Mouse (Mus musculus): Measurements from ENCODE around the gene Smurf2. TPM values are rescaled to one million over a fixed set of nuclear protein-coding genes. Genes with fewer than 3 reads are reported as not detected.
"Not testable (repeated sequence)": the region's sequence is repeated elsewhere in the genome, so short reads cannot be mapped to it uniquely, and the experiment has no call there.

Smurf2 gene
- polyA plus RNA-seq, 1 experiment from 2014 or later: 20.0 TPM

DNA sequence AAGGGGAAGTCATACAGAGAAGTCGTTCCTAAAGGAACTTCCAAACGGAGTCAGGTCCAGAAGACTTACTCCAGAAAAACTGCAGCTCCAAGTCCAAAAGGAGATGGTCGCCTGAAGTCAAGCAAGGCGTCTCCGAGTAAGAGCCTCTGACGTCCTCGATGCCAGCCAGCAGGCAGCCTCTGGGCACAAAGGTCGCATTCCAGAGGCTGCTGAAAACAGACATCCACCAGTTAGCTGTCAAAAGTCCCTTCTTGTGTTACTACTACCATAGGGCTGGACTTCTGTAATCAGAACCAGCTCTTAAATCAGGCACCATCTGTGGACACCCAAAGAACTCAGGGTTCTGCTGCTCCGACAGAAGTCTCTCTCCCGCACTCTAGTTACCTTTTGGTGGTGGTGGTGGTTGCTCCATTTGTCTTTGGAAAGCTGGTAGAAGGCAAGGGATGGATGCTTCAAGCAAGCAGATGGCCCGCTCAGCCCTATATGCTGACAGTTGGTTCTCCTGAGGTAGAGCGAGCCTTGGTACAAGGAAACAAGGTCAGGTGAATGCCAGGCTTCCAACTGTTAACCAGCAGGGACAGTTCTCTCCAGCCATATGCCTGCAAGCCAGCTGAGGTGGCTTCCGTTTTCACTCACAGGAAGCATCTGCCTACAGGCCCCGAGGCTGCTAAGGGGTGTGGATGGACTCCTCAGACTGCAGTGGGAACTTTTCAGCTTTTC, 105.8 kb downstream of the Smurf2 start:
- no peaks in the 10 kb centered on the region for H3K27me3 ChIP-seq (replicated peaks; ENCODE audit: insufficient read depth, low read length)
- ATAC-seq: no peak
- no peaks in the 10 kb centered on the region for H3K9me3 ChIP-seq (ENCODE audit: low read length)
- H3K4me1 ChIP-seq (ENCODE audit: insufficient read depth, low read depth, low read length): no peaks in the 10 kb centered on the region
- H3K9ac ChIP-seq (replicated peaks; ENCODE audit: low read depth): no peak overlapping the region
- H3K27ac ChIP-seq (ENCODE audit: low read length): no peak overlapping the region
- H3K4me2 ChIP-seq (replicated peaks; ENCODE audit: low read depth, low read length): no peak overlapping the region
- WGBS: 71% methylated on average over 14 of the region's 14 CpGs
- no peak for TF ChIP-seq CTCF (IDR thresholded peaks at IDR 0.05)
- TF ChIP-seq EP300 (IDR thresholded peaks at IDR 0.05): no peak
- no peak for DNase-seq (ENCODE audit: low spot score)
- H3K36me3 ChIP-seq (ENCODE audit: insufficient read depth, low read length): peaks cover 14% of the 10 kb centered on the region; the same call in 1 of the 2 replicates
- H3K4me3 ChIP-seq (ENCODE audit: low read depth, low read length): no peak overlapping the region

DNA sequence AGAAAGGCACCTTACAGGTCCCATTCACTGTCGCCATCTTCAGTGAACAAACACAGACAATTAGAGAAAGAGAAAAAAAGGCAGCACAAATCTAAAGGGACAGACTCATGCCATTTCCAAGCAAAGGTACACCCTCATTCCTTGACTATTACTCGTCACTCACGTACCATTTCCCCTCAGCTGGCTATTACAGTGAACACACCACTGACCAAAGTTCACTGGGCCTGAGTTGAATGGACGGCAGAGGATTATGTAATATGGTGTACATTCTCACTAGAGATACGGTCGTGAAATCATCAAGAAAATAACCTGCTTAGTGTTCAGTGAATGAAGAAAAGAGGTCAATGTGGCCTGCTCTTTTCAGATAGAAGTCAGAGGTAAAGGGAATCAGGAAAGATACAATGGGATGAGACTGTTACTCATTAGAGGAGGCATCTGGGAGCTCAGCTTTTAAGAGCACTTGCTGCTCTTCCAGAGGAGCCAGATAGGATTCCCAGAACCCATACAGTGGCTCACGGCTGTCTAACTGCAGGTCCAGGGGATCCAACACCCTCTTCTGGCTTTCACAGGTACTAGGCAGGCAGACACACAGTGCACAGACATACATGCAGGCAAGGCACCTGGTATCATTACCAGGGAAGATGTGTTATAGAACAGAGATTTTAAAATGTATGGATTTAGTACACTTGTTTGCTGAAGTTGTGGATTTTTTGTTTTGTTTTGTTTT, 107.9 kb downstream of the Smurf2 start:
- Histone ChIP-seq H3K9ac (replicated peaks; ENCODE audit: low read depth) (no peak overlapping the region), H3K4me2 (replicated peaks; ENCODE audit: low read depth, low read length) (no peak overlapping the region), H3K4me3 (ENCODE audit: low read depth, low read length) (no peak overlapping the region), H3K9me3 (ENCODE audit: low read length) (no peaks in the 10 kb centered on the region), H3K27ac (ENCODE audit: low read length) (no peak overlapping the region), H3K27me3 (replicated peaks; ENCODE audit: insufficient read depth, low read length) (no peaks in the 10 kb centered on the region), H3K4me1 (ENCODE audit: insufficient read depth, low read depth, low read length) (no peaks in the 10 kb centered on the region), H3K36me3 (ENCODE audit: insufficient read depth, low read length) (peaks cover 10% of the 10 kb centered on the region)
- no peak for TF ChIP-seq CTCF (IDR thresholded peaks at IDR 0.05)
- ATAC-seq (no peak), DNase-seq (ENCODE audit: low spot score) (no peak)
- WGBS: 86% methylated on average over 7 of the region's 7 CpGs

DNA sequence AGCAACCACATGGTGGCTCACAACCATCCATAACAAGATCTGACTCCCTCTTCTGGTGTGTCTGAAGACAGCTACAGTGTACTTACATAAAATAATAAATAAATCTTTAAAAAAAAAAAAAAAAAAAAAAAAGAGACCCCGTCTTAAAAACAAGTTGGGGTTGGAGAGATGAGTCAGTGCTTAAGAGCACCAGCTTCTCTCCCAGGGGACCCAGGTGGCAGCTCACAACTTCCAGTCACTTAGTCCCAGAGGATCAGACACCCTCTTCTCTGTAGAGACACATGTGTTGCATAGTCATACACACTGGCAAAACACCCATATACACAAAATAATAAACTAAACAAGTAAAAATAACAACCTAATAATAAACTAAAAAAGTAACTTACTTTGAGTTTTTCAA, 113.1 kb downstream of the Smurf2 start:
- DNase-seq (ENCODE audit: low spot score); ATAC-seq: not testable (repeated sequence)
- 36% methylated on average over 1 of the region's 1 CpGs for WGBS

DNA sequence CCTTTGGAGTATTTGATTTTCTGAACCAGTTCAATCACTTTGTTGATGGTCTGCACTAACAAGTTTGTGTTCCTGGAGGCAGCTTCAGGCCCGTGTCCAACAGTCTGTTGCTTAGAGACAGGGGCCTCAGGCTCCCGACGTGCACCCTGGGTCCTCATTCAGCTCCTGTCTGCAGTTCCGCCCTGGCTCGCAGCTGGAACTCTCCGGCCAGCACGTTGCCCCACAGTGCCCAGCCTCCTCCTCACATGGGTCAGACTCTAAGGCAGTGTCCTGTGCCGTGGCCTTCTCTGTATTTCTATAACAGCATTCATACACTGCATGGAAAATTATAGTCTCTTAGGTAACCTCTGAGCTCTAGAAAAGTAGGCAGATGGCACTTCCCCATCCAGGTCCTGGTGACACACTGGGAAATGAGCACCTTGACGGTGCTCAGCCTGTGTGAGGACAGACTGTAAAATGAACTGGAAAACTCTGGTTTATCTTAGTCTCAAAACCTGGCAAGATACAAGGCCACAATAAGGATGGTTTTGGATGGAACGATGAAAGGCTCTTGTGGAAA, 118.4 kb downstream of the Smurf2 start:
- no peak for DNase-seq (ENCODE audit: low spot score)
- H3K4me2 ChIP-seq (replicated peaks; ENCODE audit: low read depth, low read length): no peak overlapping the region
- H3K9ac ChIP-seq (replicated peaks; ENCODE audit: low read depth): no peak overlapping the region
- no peak for ATAC-seq
- H3K4me3 ChIP-seq (ENCODE audit: low read depth, low read length): no peak overlapping the region
- H3K27me3 ChIP-seq (replicated peaks; ENCODE audit: insufficient read depth, low read length): no peaks in the 10 kb centered on the region
- no peaks in the 10 kb centered on the region for H3K4me1 ChIP-seq (ENCODE audit: insufficient read depth, low read depth, low read length)
- WGBS: 79% methylated on average over 10 of the region's 10 CpGs
- no peaks in the 10 kb centered on the region for H3K9me3 ChIP-seq (ENCODE audit: low read length)
- TF ChIP-seq EP300 (IDR thresholded peaks at IDR 0.05) (no peak), CTCF (IDR thresholded peaks at IDR 0.05) (no peak)
- peaks cover 44% of the 10 kb centered on the region for H3K36me3 ChIP-seq (ENCODE audit: insufficient read depth, low read length)
- H3K27ac ChIP-seq (ENCODE audit: low read length): no peak overlapping the region

More for the DNA sequence above, 113.1 kb downstream of the Smurf2 start:
- H3K4me3 ChIP-seq (ENCODE audit: low read depth, low read length); H3K4me2 ChIP-seq (replicated peaks; ENCODE audit: low read depth, low read length); H3K9ac ChIP-seq (replicated peaks; ENCODE audit: low read depth); H3K27me3 ChIP-seq (replicated peaks; ENCODE audit: insufficient read depth, low read length); H3K9me3 ChIP-seq (ENCODE audit: low read length); H3K27ac ChIP-seq (ENCODE audit: low read length); H3K4me1 ChIP-seq (ENCODE audit: insufficient read depth, low read depth, low read length): not testable (repeated sequence)
- peaks cover 17% of the 10 kb centered on the region; the same call in 1 of the 2 replicates for H3K36me3 ChIP-seq (ENCODE audit: insufficient read depth, low read length)

DNA sequence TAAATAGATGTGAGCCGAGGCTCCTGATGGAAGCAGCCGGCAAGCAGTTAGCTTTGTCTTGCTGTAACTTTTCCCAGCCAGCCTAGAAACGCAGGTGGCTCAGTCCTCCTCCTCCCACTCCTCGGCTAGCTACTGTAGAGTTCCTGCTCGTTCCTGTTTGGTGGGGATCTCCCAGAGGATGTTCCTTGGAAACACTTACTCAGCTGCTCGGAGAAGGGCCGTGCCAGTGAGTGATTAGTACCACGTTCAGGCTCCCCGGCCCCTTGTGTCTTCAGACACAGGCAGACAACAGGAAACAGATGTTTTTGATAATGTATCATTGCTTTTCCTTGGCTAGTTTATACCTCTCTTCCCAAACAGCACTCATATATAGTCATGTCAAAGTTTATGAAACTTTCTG, 124.8 kb downstream of the Smurf2 start:
- WGBS: 36% methylated on average over 9 of the region's 9 CpGs
- no peaks in the 10 kb centered on the region for H3K4me1 ChIP-seq (ENCODE audit: insufficient read depth, low read depth, low read length)
- ATAC-seq (peak; percentile 76), DNase-seq (ENCODE audit: low spot score) (peak; percentile 74)
- H3K4me3 ChIP-seq (ENCODE audit: low read depth, low read length): no peak overlapping the region
- H3K4me2 ChIP-seq (replicated peaks; ENCODE audit: low read depth, low read length): no peak overlapping the region
- no peaks in the 10 kb centered on the region for H3K9me3 ChIP-seq (ENCODE audit: low read length)
- no peak overlapping the region for H3K9ac ChIP-seq (replicated peaks; ENCODE audit: low read depth)
- peaks cover 24% of the 10 kb centered on the region for H3K36me3 ChIP-seq (ENCODE audit: insufficient read depth, low read length)
- peak overlapping the region; percentile 32; the same call in 1 of the 2 replicates for H3K27ac ChIP-seq (ENCODE audit: low read length)
- TF ChIP-seq CTCF (IDR thresholded peaks at IDR 0.05): no peak
- peak; percentile 35; the same call in 1 of the 2 replicates for TF ChIP-seq EP300 (IDR thresholded peaks at IDR 0.05)
- H3K27me3 ChIP-seq (replicated peaks; ENCODE audit: insufficient read depth, low read length): no peaks in the 10 kb centered on the region

DNA sequence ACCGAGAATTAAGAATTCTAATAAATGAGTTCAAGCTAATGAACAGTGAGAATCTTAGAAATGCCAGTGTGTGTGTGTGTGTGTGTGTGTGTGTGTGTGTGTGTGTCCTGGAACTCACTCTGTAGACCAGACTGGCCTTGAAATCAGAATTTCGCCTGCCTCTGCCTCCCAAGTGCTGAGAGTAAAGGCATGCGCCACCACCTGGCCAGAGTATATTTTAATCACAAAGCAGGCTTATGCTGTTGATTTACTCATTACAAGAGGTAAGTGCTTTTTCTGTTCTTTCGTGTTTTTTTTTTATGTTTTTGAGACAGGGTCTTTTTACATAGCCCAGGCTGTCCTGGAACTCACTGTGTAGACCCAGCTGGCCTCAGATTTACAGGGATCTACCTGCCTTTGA, 126.7 kb downstream of the Smurf2 start:
- Histone ChIP-seq H3K27me3 (replicated peaks; ENCODE audit: insufficient read depth, low read length) (no peaks in the 10 kb centered on the region), H3K9ac (replicated peaks; ENCODE audit: low read depth) (no peak overlapping the region), H3K4me3 (ENCODE audit: low read depth, low read length) (no peak overlapping the region), H3K4me1 (ENCODE audit: insufficient read depth, low read depth, low read length) (no peaks in the 10 kb centered on the region), H3K4me2 (replicated peaks; ENCODE audit: low read depth, low read length) (no peak overlapping the region), H3K9me3 (ENCODE audit: low read length) (no peaks in the 10 kb centered on the region), H3K27ac (ENCODE audit: low read length) (no peak overlapping the region), H3K36me3 (ENCODE audit: insufficient read depth, low read length) (peaks cover 18% of the 10 kb centered on the region)
- WGBS: 83% methylated on average over 4 of the region's 4 CpGs
- TF ChIP-seq EP300 (IDR thresholded peaks at IDR 0.05): no peak
- peak; percentile 27; the same call in 1 of the 2 replicates for TF ChIP-seq CTCF (IDR thresholded peaks at IDR 0.05)
- DNase-seq (ENCODE audit: low spot score) (no peak), ATAC-seq (no peak)

All from lung, postnatal 0 days (tissue).